Mouse (Mus musculus) heart, adult 2 months (tissue): ENCODE measurements around the gene Armh4. TPM values are rescaled to one million over a fixed set of nuclear protein-coding genes. Genes with fewer than 3 reads are reported as not detected.
"Not testable (repeated sequence)": the region's sequence is repeated elsewhere in the genome, so short reads cannot be mapped to it uniquely, and the experiment has no call there.

Experiments used
- DNase-seq, 2 experiments: peaks; one replicate each; pipeline ENCODE4 v3.0.0; 2021
- H3K27ac ChIP-seq: fragments of 200-600 bp; 2 replicates; pipeline ENCODE4 v1.8.1; 2022
- H3K27me3 ChIP-seq: fragments of 200-500 bp; 2 replicates; pipeline ENCODE4 v1.6.1; 2012; ENCODE audit warnings: mild to moderate bottlenecking, low read length, inconsistent platforms, mixed read lengths; ENCODE audit not compliant: control insufficient read depth, insufficient read depth
- H3K36me3 ChIP-seq: fragments of 200-500 bp; 2 replicates; pipeline ENCODE4 v1.6.1; 2012; ENCODE audit warnings: low read length, inconsistent platforms; ENCODE audit not compliant: control insufficient read depth, insufficient read depth
- H3K4me1 ChIP-seq: fragments of 200-500 bp; 2 replicates; pipeline ENCODE4 v1.6.1; 2011; ENCODE audit warnings: low read length; ENCODE audit not compliant: control insufficient read depth, insufficient read depth
- H3K4me3 ChIP-seq: fragments of 200-600 bp; 2 replicates; pipeline ENCODE4 v1.8.1; 2022
- H3K79me2 ChIP-seq: fragments of 200-500 bp; replicated peaks from 2 replicates; pipeline ENCODE4 v1.6.1; 2012; ENCODE audit warnings: mild to moderate bottlenecking, inconsistent platforms, low read length, moderate library complexity, mixed read lengths; ENCODE audit not compliant: control insufficient read depth, insufficient read depth
- H3K9ac ChIP-seq: fragments of 200-500 bp; 2 replicates; pipeline ENCODE4 v1.6.1; 2012; ENCODE audit warnings: low read depth, mild to moderate bottlenecking, control low read depth, inconsistent platforms, low read length, mixed read lengths
- CTCF ChIP-seq: fragments of 200-600 bp; IDR thresholded peaks from 2 replicates; pipeline ENCODE4 v1.8.1; 2022; ENCODE audit warnings: antibody characterized with exemption, mild to moderate bottlenecking, moderate library complexity
- EP300 ChIP-seq: fragments of 200-500 bp; IDR thresholded peaks from 2 replicates; pipeline ENCODE4 v1.6.1; 2011; ENCODE audit warnings: low read depth, low read length, control low read depth; ENCODE audit not compliant: insufficient read depth
- POLR2A ChIP-seq: fragments of 200-500 bp; IDR thresholded peaks from 2 replicates; pipeline ENCODE4 v1.6.1; 2011; ENCODE audit warnings: mild to moderate bottlenecking, low read depth, low read length, control low read depth; ENCODE audit not compliant: insufficient read depth
- WGBS: fragments of 180-500 bp; shearing (Covaris S2); methylation state at CpG from one replicate; pipeline ENCODE4 v1.1.7; 2018; 5-methylcytosine and 5-hydroxymethylcytosine counted together
- intact Hi-C: fragments of 180-260 bp; cut with DNase I; formaldehyde crosslinking; loops from one replicate; pipeline ENCODE4 v1.15.1; 2025
- polyA plus RNA-seq: library from polyadenylated mRNA; depleted of rRNA; stranded (reverse); fragments of >200 nt; gene quantifications from 2 replicates; pipeline ENCODE4 v1.2.3, GENCODE M21; 2012
- total RNA-seq, 2 experiments: library from RNA; stranded (reverse); gene quantifications; 2 replicates each; pipeline ENCODE4 v1.2.3; 2021

The Armh4 gene
- total and polyA plus RNA-seq, 3 experiments: 4.1 to 10.3 (median 9.0) TPM

DNA sequence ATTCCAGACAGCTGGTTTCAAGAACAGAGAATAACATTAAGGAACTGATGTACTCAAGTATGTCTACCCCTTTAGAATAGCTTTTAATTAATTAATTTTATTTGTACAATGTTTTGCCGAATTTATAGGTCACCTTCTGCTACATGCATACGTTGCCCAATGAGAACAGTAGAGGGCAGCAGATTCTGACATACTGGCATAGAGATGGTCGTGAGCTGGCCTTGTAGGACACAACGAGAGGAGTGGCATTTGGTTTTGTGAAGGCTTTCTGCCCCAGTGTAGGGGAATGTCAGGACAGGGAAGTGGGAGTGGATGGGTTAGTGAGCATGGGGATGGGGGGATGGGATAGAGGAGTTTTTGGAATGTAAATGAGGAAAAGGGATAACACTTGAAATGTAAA is 18.3 kb upstream of the Armh4 start:
- Histone ChIP-seq H3K4me1 (no peaks in the 10 kb centered on the region), H3K36me3 (no peaks in the 10 kb centered on the region), H3K27ac (no peak overlapping the region), H3K4me3 (no peak overlapping the region), H3K27me3 (no peaks in the 10 kb centered on the region), H3K79me2 (no peaks in the 10 kb centered on the region), H3K9ac (no peak overlapping the region)
- TF ChIP-seq POLR2A (no peak), CTCF (peak; percentile 70)
- intact Hi-C loops: no loop called here
- 8% methylated on average over 4 of the region's 4 CpGs for WGBS
- DNase-seq: no peak

DNA sequence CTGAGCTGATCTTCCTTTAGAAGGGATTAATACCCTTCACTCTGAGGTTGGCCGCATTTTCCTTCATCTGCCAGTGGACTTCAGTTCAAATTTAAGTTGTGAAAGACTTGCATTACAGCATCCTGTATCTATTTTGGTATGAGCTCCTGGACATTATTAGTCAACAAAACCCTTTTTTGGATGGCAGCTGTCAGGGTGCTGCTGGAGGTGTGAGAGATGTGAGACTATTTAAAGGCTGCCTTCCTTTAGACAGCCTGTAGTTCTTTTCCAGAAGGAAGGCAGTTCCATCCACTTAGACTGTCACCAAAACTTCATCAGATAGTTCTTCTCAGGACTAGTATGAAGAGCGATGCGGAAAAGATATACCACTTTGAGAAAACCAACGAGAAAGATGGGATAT is 10.8 kb upstream of the Armh4 start:
- DNase-seq: peak in 1 of 2 experiments; percentile 9
- Histone ChIP-seq H3K4me3 (peak overlapping the region; percentile 36), H3K36me3 (no peaks in the 10 kb centered on the region; the same call in 1 of the 2 replicates), H3K27me3 (no peaks in the 10 kb centered on the region), H3K9ac (no peak overlapping the region), H3K4me1 (no peaks in the 10 kb centered on the region), H3K27ac (peak overlapping the region; percentile 62), H3K79me2 (no peaks in the 10 kb centered on the region)
- TF ChIP-seq POLR2A (no peak), EP300 (no peak), CTCF (no peak)
- intact Hi-C loops: no loop called here
- 68% methylated on average over 4 of the region's 4 CpGs for WGBS

- Histone ChIP-seq H3K36me3 (no peaks in the 10 kb centered on the region; the same call in 1 of the 2 replicates), H3K27ac (peak overlapping the region; percentile 47), H3K4me3 (no peak overlapping the region), H3K9ac (no peak overlapping the region), H3K79me2 (no peaks in the 10 kb centered on the region), H3K27me3 (no peaks in the 10 kb centered on the region), H3K4me1 (no peaks in the 10 kb centered on the region)
- intact Hi-C loops: no loop called here
- no peak for DNase-seq
- no peak for TF ChIP-seq POLR2A
- TF ChIP-seq EP300: no peak
- no peak for TF ChIP-seq CTCF
- 44% methylated on average over 4 of the region's 4 CpGs for WGBS
Measured at GRCm38 (mm10) chr14:49790542-49790941, 7.4 kb upstream of the Armh4 start.

DNA sequence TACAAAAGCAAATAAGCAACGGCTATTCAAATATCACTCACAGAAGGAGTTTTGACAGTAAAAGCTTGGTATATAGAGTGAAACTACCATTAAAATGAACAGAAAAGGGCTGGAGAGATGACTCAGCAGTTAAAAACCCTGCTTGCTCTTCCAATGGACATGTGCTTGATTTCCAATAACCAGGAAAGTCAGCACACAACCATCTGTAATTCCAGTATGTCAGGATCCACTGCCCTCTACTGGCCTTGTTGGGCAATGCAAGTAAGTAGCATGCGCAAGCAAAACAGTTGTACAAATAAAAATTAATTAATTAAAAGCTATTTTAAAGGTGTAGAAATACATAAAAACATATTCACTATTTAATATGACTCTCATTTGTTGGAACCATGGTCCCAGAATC is 2.6 kb upstream of the Armh4 start:
- WGBS: 60% methylated on average over 2 of the region's 2 CpGs
- H3K27me3 ChIP-seq: no peaks in the 10 kb centered on the region
- no peak overlapping the region for H3K4me3 ChIP-seq
- TF ChIP-seq POLR2A (no peak), EP300 (no peak), CTCF (peak; percentile 94)
- H3K9ac ChIP-seq: no peak overlapping the region
- no peaks in the 10 kb centered on the region; the same call in 1 of the 2 replicates for H3K36me3 ChIP-seq
- H3K27ac ChIP-seq: no peak overlapping the region
- no peaks in the 10 kb centered on the region for H3K79me2 ChIP-seq
- no peaks in the 10 kb centered on the region; the same call in 1 of the 2 replicates for H3K4me1 ChIP-seq
- intact Hi-C loops: loop anchor here (1.0 kb wide), 1 partner anchor 547 kb away; no protein-coding TSS in a partner anchor
- DNase-seq: peak in 1 of 2 experiments; percentile 45

- TF ChIP-seq POLR2A: no peak
- TF ChIP-seq EP300: no peak
- TF ChIP-seq CTCF: no peak
- Histone ChIP-seq H3K27me3 (no peaks in the 10 kb centered on the region), H3K4me1 (no peaks in the 10 kb centered on the region; the same call in 1 of the 2 replicates), H3K9ac (no peak overlapping the region), H3K4me3 (no peak overlapping the region), H3K36me3 (no peaks in the 10 kb centered on the region), H3K79me2 (no peaks in the 10 kb centered on the region), H3K27ac (no peak overlapping the region)
- WGBS: 72% methylated on average over 4 of the region's 4 CpGs
- no peak for DNase-seq
- intact Hi-C loops: no loop called here
Measured at GRCm38 (mm10) chr14:49783866-49784265, 683 bp upstream of the Armh4 start.

GRCm38 (mm10) chr14:49780416-49780815 is 2.8 kb downstream of the Armh4 start:
- no peaks in the 10 kb centered on the region for H3K27me3 ChIP-seq
- no peak for TF ChIP-seq POLR2A
- no peak for TF ChIP-seq EP300
- no peak for TF ChIP-seq CTCF
- H3K4me3 ChIP-seq: no peak overlapping the region
- intact Hi-C loops: no loop called here
- H3K79me2 ChIP-seq: no peaks in the 10 kb centered on the region
- H3K36me3 ChIP-seq: no peaks in the 10 kb centered on the region
- no peak for DNase-seq
- H3K9ac ChIP-seq: no peak overlapping the region
- no peak overlapping the region for H3K27ac ChIP-seq
- WGBS: 56% methylated on average over 4 of the region's 4 CpGs
- no peaks in the 10 kb centered on the region; the same call in 1 of the 2 replicates for H3K4me1 ChIP-seq

DNA sequence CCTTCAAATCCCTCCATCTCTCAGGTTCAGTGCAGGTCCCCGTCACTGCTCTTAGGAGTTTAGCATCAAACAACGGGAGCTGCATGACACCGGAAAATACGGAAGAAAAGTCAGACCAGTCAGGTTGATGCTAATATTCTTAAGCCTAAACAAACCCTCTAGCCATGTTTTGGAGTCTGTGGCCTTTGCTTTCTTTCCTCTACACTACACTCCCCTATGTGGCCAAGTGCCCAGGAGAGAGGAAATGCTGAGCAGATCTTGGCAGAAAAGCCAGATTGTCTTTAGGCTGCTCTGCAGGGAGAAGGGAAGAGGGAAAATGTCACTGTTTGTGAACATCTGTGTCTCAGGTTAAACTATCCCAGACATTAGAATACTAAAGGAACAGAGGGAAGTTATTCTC is 5.6 kb downstream of the Armh4 start:
- 56% methylated on average over 4 of the region's 4 CpGs for whole genome bisulfite sequencing
- DNase-seq, H3K9ac ChIP-seq, intact Hi-C loops, H3K4me3 ChIP-seq, H3K36me3 ChIP-seq, H3K27me3 ChIP-seq, H3K27ac ChIP-seq, H3K79me2 ChIP-seq, H3K4me1 ChIP-seq: not testable (repeated sequence)
